Mouse (Mus musculus): ENCODE results near the gene Phospho1. TPM values are rescaled to one million over a fixed set of nuclear protein-coding genes. Genes with fewer than 3 reads are reported as not detected.

The Phospho1 gene
- 48.4 TPM for polyA plus RNA-seq (2015; fragmentation: Illumina TruSeq; extraction: RNeasy Lipid Tissue Mini Kit (QIAGEN cat#74804); ENCODE audit: low read depth, low replicate concordance)

GRCm38 (mm10) chr11:95824071-95824876, at the start of gene Phospho1:
Phospho1 (plus strand) TSS chr11:95824499.

GRCm38 (mm10) chr11:95837059-95837458, 12.8 kb downstream of the Phospho1 start, which contains the start of gene Gngt2:
Gngt2 (plus strand) TSS chr11:95837216.

GRCm38 (mm10) chr11:95842074-95842681, 17.9 kb downstream of the Phospho1 start, which contains the start of gene Abi3:
Abi3 (minus strand) TSS chr11:95842476.

Other genes starting within 250 kb of the Phospho1 start
- 1.6 TPM for gene Ngfr, start 236.8 kb upstream of the Phospho1 start, polyA plus RNA-seq (2015; fragmentation: Illumina TruSeq; extraction: RNeasy Lipid Tissue Mini Kit (QIAGEN cat#74804); ENCODE audit: low read depth, low replicate concordance)
- gene Phb, start 157.5 kb upstream of the Phospho1 start, polyA plus RNA-seq (2015; fragmentation: Illumina TruSeq; extraction: RNeasy Lipid Tissue Mini Kit (QIAGEN cat#74804); ENCODE audit: low read depth, low replicate concordance): 196 TPM
- gene Zfp652, start 111.8 kb upstream of the Phospho1 start, polyA plus RNA-seq (2015; fragmentation: Illumina TruSeq; extraction: RNeasy Lipid Tissue Mini Kit (QIAGEN cat#74804); ENCODE audit: low read depth, low replicate concordance): 15.5 TPM
- gene B130006D01Rik, start 100.9 kb upstream of the Phospho1 start, polyA plus RNA-seq (2015; fragmentation: Illumina TruSeq; extraction: RNeasy Lipid Tissue Mini Kit (QIAGEN cat#74804); ENCODE audit: low read depth, low replicate concordance): not detected
- 15.0 TPM for gene Gngt2, start 12.7 kb downstream of the Phospho1 start, polyA plus RNA-seq (2015; fragmentation: Illumina TruSeq; extraction: RNeasy Lipid Tissue Mini Kit (QIAGEN cat#74804); ENCODE audit: low read depth, low replicate concordance)
- 5.3 TPM for gene Abi3, start 18.0 kb downstream of the Phospho1 start, polyA plus RNA-seq (2015; fragmentation: Illumina TruSeq; extraction: RNeasy Lipid Tissue Mini Kit (QIAGEN cat#74804); ENCODE audit: low read depth, low replicate concordance)
- not detected for gene B4galnt2, start 90.4 kb downstream of the Phospho1 start, polyA plus RNA-seq (2015; fragmentation: Illumina TruSeq; extraction: RNeasy Lipid Tissue Mini Kit (QIAGEN cat#74804); ENCODE audit: low read depth, low replicate concordance)
- gene Igf2bp1, start 181.4 kb downstream of the Phospho1 start, polyA plus RNA-seq (2015; fragmentation: Illumina TruSeq; extraction: RNeasy Lipid Tissue Mini Kit (QIAGEN cat#74804); ENCODE audit: low read depth, low replicate concordance): not detected
- gene Gip, start 200.0 kb downstream of the Phospho1 start, polyA plus RNA-seq (2015; fragmentation: Illumina TruSeq; extraction: RNeasy Lipid Tissue Mini Kit (QIAGEN cat#74804); ENCODE audit: low read depth, low replicate concordance): not detected
- gene Snf8, start 210.4 kb downstream of the Phospho1 start, polyA plus RNA-seq (2015; fragmentation: Illumina TruSeq; extraction: RNeasy Lipid Tissue Mini Kit (QIAGEN cat#74804); ENCODE audit: low read depth, low replicate concordance): 132 TPM
- 56.3 TPM for gene Ube2z, start 240.9 kb downstream of the Phospho1 start, polyA plus RNA-seq (2015; fragmentation: Illumina TruSeq; extraction: RNeasy Lipid Tissue Mini Kit (QIAGEN cat#74804); ENCODE audit: low read depth, low replicate concordance)

All from brain, adult 10 weeks (tissue).